Mouse (Mus musculus) lung, postnatal 0 days (tissue): Measurements from ENCODE around the gene Fgd6.

Experiments
- CTCF ChIP-seq: IDR thresholded peaks from 2 replicates; pipeline ENCODE4 v1.5.1; 2016; ENCODE audit warnings: antibody characterized with exemption, mild to moderate bottlenecking
- EP300 ChIP-seq: IDR thresholded peaks from 2 replicates; pipeline ENCODE4 v1.6.1; 2016; ENCODE audit warnings: antibody characterized with exemption, mild to moderate bottlenecking, control low read depth

- TF ChIP-seq EP300 (no peak), CTCF (no peak)
Observed at GRCm38 (mm10) chr10:94116781-94117340, 81.1 kb downstream of the Fgd6 start.
